Mouse (Mus musculus): ENCODE measurements at regions not wholly inside any gene's neighbourhood (a gene's known extent, or its start where the extent isn't known, plus 50 kb on each side); places are given as distances from the start of the nearest gene placed in this dataset.
A peak's percentile ranks its signal among the peaks of the same experiment; 100 is the strongest.
"Not testable (repeated sequence)": the region's sequence is repeated elsewhere in the genome, so short reads cannot be mapped to it uniquely, and the experiment has no call there.

DNA sequence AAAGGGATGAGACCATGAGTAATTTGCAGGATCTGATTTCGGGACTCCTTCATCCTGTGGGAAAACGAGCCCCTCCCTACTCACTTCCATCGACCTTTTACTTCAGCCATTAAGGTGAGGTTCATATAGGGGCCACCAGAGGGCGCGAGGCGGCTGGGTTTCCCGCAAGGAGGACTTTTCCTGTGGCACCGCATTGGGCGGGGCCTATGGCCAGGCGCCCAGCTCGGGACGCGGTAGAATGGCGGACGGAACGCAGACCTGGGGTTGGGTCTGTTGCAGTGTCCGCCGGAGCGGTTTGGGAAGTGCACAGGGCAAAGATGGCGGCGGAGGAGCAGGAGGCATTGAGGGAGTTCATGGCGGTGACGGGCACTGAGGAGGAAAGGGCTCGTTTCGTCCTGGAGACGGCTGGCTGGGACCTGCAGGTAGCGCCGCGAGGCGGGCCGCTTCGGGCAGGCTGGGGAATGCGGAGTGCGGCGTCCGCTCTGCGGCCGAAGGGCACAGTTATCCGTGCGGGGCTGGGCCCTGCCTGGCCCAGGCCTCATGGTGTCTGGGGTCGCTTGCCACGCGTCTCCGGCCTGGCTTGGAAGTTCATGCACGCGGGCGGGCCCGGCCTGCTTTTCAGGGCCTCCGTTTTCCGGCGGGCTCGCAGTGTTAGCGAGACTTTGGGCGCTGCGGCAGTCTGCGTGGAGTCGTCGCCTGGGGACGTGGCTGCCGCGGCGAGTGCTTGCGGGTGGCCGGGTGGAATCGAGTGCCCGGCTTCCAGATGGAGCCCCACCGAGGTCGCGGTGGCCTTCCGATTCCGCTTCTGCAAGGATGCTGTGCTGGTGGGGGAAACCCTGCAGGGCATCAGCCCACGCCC lies 219.1 kb downstream of the Gm31371 start:
- DNase-seq = peak; percentile 100

DNA sequence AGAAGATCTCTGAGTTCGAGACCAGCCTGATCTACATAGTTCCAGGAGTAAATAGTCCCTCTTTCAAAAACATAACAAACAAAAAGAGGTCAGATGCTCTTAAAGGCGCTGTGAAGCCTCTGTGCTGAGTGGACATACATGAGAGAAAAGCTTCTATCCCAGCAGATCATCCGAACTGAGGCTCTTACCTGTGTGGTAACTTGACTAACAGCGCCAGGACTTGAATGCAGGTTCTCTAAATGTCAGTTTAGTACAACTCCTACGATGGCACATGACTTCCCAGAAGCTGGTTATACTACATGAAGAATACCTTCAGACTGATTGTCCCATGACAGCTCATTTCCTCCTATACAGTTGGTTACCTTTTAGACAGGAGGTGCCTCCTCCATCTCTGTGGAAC lies 220.4 kb downstream of the Gm31371 start:
- DNase-seq = not testable (repeated sequence)

DNA sequence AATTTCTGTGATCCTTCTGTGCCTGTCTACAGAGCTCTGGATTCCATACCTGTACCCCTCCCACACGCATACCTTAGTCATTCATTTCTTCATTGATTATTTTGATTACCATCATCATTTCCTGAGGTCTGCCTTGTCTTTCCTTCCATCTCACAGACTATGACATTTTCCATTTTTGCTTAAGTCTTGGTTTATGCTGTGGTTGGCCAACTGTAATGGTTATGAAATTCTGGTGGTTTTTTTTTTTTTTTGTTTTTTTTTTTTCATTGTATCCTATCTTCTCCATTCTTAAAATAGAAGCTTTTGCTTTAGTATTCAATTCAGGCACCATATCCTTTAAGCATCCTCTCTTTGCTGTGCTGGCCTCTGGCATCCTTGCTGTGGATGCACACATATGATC lies 227.4 kb downstream of the Gm15319 start:
- DNase-seq = not testable (repeated sequence)

DNA sequence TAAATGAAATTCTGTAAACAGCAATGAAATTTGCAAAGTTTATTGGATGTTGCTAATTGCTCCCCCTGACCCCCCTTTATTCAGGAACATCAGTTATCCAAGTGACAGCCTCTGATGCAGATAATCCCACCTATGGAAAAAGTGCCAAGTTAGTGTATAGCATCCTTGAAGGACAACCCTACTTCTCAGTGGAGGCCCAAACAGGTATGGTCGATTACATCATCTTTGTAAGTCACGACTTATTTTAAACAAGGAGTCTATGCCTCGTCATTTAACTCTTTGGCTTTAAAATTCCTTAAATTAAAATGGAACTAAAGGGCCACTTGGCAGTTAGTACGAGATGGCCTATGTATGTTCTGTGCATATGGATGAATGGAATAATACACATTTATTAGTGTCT lies 217.6 kb downstream of the Gm15319 start:
- not testable (repeated sequence) for DNase-seq

DNA sequence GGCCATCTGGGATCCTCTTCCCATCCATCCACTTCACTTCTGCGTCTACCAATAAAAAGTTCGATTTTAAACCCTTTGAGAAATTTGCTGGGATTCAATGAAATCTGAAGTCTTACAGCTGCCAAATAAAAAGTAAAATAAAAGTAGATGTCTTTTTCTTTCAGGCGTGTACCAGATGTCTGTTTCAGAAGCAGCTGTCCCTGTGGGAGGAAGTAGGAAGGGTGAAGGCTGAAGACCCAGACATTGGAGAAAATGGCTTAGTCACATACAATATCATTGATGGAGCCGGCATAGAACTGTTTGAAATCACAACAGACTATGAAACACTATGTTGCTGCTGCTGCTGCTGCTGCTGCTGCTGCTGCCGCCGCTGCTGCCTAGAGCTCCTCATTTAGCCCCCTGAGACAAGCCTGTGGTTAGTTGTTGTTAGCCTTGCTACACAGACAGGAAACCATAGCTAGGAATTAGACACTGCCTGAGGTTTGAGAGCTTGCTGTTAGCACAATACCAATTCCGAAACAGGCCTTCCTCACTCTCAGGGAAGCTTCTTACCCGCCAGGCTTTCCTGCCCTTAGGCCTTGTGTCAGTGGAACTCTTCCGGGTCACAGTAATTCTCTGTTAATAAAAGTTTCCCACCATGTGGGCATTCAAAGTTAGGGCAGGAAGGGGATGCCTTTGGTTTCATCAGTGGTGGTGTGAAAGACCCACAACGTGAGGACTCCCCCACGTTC lies 211.5 kb downstream of the Gm15319 start:
- not testable (repeated sequence) for DNase-seq

DNA sequence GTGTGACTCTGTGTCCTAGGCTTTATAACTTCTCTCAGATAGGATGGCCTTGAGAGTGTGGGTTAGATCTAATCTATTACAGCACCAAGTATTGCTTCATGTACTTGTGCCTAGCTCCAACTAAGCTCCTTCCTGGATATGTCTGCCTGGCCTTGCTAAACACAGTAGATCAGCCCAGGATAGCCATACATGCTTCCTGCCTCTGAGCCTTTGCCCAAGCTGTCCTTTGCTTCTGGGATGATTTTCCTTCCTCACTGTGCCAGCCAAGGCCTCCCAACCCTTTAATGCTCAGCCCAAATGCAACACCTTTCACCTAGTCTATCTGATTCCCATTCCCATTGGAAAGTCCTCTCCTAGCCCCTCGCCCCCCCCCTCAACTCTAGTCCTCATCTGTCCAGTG lies 208.9 kb downstream of the Gm15319 start:
- DNase-seq = peak in 1 of 2 experiments; percentile 7

Data from cerebellum, postnatal 14 days (tissue).